Mouse (Mus musculus) inflammation-experienced regulatory T-cells, adult 16 weeks (primary cell): ENCODE data around the gene Cadps2. TPM values are rescaled to one million over a fixed set of nuclear protein-coding genes. Genes with fewer than 3 reads are reported as not detected.

ENCODE experiments used
- polyA plus RNA-seq: library from polyadenylated mRNA; unstranded; fragments of 100-300 nt; shearing (Covaris generic); gene quantifications from one replicate; pipeline ENCODE4 v1.2.1, GENCODE M21; 2017

Gene Cadps2
- not detected for polyA plus RNA-seq

DNA sequence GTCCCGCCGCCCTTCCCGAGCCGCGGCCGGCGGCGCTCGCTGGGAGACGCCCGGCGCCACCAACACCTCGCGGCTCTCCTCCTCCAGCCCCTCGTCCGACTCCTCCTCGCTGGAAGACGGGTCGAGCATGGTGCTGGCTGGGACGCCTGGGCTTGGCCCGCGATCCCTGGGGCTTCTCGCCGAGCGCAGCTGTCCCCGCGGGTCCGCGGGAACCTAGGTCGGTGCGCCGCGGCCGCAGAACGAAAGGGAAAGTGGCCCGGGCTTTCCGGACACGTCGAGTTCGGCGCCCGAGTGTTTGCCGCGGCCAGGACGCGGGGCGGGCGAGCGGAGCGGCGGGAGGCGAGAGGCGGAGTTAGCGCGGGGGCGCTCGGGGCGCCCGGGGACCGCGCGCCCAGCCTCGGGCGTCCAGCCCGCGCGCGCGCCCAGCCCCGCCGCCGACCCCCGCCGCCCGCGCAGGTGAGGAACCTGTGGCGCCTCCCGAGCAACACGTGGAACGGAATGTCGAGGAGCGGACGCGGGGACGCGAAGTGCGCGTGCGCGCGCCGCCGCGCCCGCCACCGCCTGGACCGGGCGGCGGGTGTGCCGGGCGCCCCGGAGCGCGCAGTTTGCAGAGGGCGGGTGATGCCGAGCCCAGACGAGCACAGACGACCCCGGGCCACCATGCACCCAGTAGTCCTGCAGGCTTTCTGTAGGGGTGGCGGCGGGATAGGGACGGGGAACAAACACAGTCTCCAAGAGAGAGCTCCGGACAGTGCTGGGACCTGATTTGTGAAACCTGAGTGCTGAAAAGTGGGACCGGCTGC lies at the start of gene Cadps2:
Cadps2 (minus strand) TSS at position 413 of the 803 bp plus-strand sequence.

DNA sequence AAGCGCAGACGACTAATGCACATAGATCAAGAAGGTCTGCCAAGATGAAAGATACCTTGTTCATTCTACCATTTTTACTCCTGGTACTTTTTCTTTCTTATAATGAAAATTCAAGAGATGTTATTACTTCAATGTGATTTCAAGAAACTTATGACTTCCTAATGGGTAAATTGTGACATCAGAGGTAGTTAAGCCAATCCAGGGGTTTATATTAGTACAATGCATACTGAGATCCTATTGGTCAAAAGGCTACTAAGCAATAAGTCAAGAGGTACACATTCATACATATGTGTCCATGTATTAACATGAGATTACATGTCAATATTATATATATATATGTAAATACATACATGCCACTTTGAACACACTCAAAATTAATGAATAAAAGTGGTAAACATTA lies 184.2 kb downstream of the Cadps2 start, which contains the start of gene Rnf148:
Rnf148 (minus strand) TSS at position 101 of the 400 bp plus-strand sequence.

DNA sequence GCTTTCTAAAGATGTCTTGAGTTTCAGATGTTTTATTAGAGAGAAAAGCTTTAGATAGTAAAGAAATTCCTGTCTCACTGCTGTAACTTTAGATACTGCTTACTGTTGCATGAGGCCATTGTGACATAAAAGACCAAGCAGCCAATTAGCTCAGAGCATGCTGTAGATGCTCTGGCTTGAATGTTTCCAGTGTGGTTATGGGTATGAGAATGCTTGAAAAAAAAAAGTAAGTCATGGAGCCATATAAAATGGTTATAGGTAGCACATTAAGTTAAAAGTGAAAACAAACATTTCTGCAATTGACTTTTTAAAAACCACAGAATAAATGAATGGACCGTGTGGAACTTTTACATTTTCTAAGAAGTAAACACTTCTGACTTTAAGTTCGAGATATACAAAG lies 189.0 kb downstream of the Cadps2 start, which contains the start of gene Rnf133:
Rnf133 (minus strand) TSS at position 101 of the 400 bp plus-strand sequence.

DNA sequence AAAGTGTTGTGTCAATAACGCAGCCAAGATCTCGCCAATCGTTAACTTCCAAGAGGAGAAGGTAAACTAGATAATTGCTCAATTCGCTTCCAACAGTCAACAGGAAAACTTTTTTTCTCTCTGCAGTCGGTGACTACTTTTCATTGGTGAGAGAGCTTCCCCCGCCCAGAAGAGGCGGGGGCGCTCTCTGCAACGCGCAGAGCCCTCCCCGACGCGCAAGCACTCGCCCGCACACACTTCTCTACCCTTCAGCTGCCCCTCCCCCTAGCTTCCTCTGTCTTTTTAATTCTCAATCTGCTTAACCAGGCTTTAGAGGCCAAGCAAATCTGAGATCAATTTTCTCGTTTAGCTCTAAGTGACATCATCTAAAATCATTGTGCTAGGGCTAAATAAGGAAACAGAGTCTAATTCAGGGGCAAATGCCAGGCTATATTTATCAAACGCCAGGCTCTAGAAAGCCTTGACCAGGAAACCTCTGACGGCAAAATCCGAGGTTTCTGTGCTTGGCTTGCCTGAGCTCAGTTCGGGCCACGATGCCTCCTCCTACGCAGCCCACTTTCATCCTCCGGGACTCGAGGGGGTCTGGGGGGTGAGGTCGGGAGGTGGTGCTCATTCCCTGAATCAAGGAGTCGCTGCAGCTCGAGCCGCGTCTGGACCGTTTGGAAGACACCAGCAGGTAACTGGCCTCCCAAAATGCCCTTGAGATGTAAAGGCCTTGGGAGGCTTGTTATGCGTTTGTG lies 590.7 kb downstream of the Cadps2 start, which contains the start of gene Fezf1:
Fezf1 (minus strand) TSS at position 50 of the 740 bp plus-strand sequence.

Other genes starting within 250 kb of the Cadps2 start
- not detected for gene Rnf133, start 189.1 kb downstream of the Cadps2 start, polyA plus RNA-seq
- gene Rnf148, start 184.3 kb downstream of the Cadps2 start, polyA plus RNA-seq: not detected
- gene Tas2r118, start 130.6 kb upstream of the Cadps2 start, polyA plus RNA-seq: not detected